Mouse (Mus musculus) heart, embryonic 12.5 days (tissue): Measurements from ENCODE around the gene Prrg2. TPM values are rescaled to one million over a fixed set of nuclear protein-coding genes. Genes with fewer than 3 reads are reported as not detected.
A peak's percentile ranks its signal among the peaks of the same experiment; 100 is the strongest.

Experiments
- ATAC-seq: fragments of 200-750 bp; cut with Nextera tagmentation; 2 replicates; pipeline ENCODE4 v1.8.0; 2017; ENCODE audit warnings: moderate TSS enrichment, moderate library complexity; ENCODE audit not compliant: insufficient number of reproducible peaks, low FRiP score
- H3K27ac ChIP-seq: fragments of 300-500 bp; sonication (generic); 2 replicates; pipeline ENCODE4 v1.5.1; 2016; ENCODE audit warnings: mild to moderate bottlenecking, moderate library complexity; ENCODE audit not compliant: poor library complexity, severe bottlenecking
- H3K27me3 ChIP-seq: fragments of 300-500 bp; sonication (generic); replicated peaks from 2 replicates; pipeline ENCODE4 v1.6.1; 2016; ENCODE audit warnings: mild to moderate bottlenecking, moderate library complexity
- H3K36me3 ChIP-seq: fragments of 300-500 bp; sonication (generic); 2 replicates; pipeline ENCODE4 v1.6.1; 2016; ENCODE audit warnings: mild to moderate bottlenecking, moderate library complexity
- H3K4me1 ChIP-seq: fragments of 300-500 bp; sonication (generic); replicated peaks from 2 replicates; pipeline ENCODE4 v1.6.1; 2016; ENCODE audit warnings: mild to moderate bottlenecking
- H3K4me2 ChIP-seq: fragments of 300-500 bp; sonication (generic); 2 replicates; pipeline ENCODE4 v1.6.1; 2016; ENCODE audit warnings: mild to moderate bottlenecking, moderate library complexity
- H3K4me3 ChIP-seq: fragments of 300-500 bp; sonication (generic); 2 replicates; pipeline ENCODE4 v1.5.1; 2016; ENCODE audit warnings: mild to moderate bottlenecking
- H3K9ac ChIP-seq: fragments of 300-500 bp; sonication (generic); 2 replicates; pipeline ENCODE4 v1.6.1; 2016; ENCODE audit warnings: mild to moderate bottlenecking, moderate library complexity
- H3K9me3 ChIP-seq: fragments of 300-500 bp; sonication (generic); replicated peaks from 2 replicates; pipeline ENCODE4 v1.6.1; 2016; ENCODE audit warnings: mild to moderate bottlenecking, moderate library complexity
- WGBS: fragments of 180-500 bp; shearing (Covaris S2); methylation state at CpG from one replicate; pipeline ENCODE4 v1.1.7; 2016; 5-methylcytosine and 5-hydroxymethylcytosine counted together
- polyA plus RNA-seq: library from polyadenylated mRNA; unstranded; fragments of >200 nt; fragmentation: Nextera tagmentation; extraction: Ambion mirVana; gene quantifications from 2 replicates; pipeline ENCODE4 v1.2.1, GENCODE M21; 2016

Gene Prrg2
- polyA plus RNA-seq, 1 experiment from 2014 or later, result 14.0 TPM

DNA sequence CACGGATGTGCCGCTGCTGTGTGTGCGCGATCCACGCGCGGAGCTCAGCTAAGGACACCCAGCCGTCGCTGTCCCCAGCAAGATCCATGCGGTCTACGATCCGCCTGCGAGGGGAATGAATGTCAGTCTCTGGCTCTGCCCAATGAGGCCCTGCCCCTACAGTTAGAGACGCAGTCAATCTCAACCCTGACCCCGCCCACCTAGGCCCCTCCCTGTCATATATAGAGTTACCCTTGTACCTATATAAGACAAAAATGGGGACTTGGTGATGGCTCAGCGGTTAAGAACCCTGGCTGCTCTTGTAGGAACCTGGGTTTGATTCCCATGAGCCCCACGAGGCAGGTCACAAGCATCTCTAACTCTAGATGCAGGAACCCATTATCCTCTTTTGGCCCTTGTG, 26.1 kb upstream of the Prrg2 start:
- 90% methylated on average over 17 of the region's 17 CpGs for WGBS
- Histone ChIP-seq H3K4me3 (no peak overlapping the region), H3K4me1 (peaks cover 22% of the 10 kb centered on the region), H3K36me3 (peaks cover 56% of the 10 kb centered on the region), H3K27me3 (no peaks in the 10 kb centered on the region), H3K9me3 (no peaks in the 10 kb centered on the region), H3K9ac (no peak overlapping the region), H3K4me2 (no peak overlapping the region), H3K27ac (no peak overlapping the region)
- ATAC-seq, result no peak

- ATAC-seq, result no peak
Observed at GRCm38 (mm10) chr7:45086084-45086483, 23.6 kb upstream of the Prrg2 start.

DNA sequence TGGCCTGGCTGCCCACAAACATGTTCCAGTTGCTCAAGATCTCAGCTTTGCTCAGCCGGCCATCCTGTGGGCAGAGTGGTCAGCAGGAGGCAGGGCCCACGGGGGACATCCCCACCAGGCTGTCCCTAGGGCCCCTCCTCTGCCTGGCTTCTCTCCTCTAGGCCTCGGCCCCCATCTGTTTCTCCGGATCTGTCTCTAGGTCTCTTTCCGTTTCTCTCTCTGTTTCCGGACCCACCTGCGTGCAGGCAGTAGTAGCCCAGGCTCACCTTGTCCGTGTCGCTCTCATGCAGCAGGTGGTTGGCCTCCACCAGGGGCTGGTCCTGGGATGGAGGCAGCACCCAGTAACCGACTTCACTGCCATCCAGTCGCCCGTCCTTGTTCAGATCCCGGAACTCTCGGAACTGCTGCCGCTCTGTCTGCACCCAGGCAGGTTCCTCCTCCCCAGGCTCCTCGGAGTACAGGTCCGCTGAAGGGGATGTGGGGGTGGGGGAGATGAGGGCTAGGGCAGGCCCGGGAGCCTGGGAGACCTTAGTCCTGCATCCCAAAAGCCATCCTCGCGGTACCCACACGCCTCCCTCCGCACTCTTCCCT, 20.9 kb upstream of the Prrg2 start:
- 83% methylated on average over 22 of the region's 22 CpGs for WGBS
- Histone ChIP-seq H3K9me3 (peaks cover 4% of the 10 kb centered on the region; the same call in 1 of the 2 replicates), H3K27me3 (no peaks in the 10 kb centered on the region), H3K36me3 (peaks cover 66% of the 10 kb centered on the region), H3K9ac (no peak overlapping the region), H3K4me3 (no peak overlapping the region), H3K4me1 (peaks cover 11% of the 10 kb centered on the region; the same call in 1 of the 2 replicates), H3K4me2 (no peak overlapping the region), H3K27ac (no peak overlapping the region)
- ATAC-seq, result no peak

More at GRCm38 (mm10) chr7:45086084-45086483, 23.6 kb upstream of the Prrg2 start:
- Histone ChIP-seq H3K27ac (no peak overlapping the region), H3K4me2 (no peak overlapping the region), H3K36me3 (peaks cover 72% of the 10 kb centered on the region), H3K4me1 (peaks cover 16% of the 10 kb centered on the region), H3K4me3 (no peak overlapping the region), H3K27me3 (no peaks in the 10 kb centered on the region), H3K9ac (no peak overlapping the region), H3K9me3 (peaks cover under 1% of the 10 kb centered on the region; the same call in 1 of the 2 replicates)
- WGBS, result 79% methylated on average over 4 of the region's 4 CpGs

DNA sequence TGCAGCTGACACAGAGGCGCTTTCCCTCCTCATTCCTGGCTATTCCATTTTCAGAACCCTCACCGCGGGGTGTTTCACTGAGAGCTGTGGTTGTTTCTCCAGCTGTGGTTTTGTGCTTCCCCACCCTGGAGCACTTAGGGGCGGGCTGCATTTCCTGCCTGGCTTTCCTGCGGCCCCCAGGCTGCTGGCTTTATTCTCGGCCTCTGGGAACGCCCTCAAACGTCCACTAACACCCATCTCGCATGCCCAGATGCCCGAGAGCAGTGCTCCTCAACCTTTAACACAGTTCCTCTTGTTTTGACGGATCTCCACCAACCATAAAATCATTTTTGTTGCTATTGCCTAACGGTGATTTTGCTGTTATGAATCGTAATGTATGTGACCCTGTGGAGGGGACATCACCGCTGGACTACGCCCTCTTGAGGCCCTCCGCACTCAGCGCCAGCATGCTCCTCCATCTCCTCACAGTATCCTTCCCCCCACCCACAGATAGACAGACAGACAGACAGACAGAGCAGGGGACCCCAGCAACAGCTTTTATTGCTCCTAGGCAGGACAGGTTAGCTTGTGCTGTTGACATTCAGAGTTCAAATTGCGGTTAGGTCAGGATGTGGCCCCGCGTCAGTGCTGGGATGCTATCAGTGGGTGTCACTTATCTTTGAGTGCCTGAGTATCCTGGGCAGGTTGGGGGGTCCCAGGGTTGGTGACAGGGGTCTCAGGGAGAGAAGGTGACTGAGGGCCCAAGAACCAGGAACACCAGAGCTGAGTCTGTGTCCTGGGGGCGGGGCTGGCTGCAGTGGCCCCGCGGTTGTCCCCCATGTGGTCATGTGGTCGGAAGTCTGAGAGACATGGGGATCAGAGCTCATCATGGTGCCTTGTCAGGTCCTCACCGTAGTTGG, 20.2 kb upstream of the Prrg2 start:
- Histone ChIP-seq H3K9me3 (peaks cover 4% of the 10 kb centered on the region; the same call in 1 of the 2 replicates), H3K4me1 (peaks cover 13% of the 10 kb centered on the region; the same call in 1 of the 2 replicates), H3K27me3 (no peaks in the 10 kb centered on the region), H3K27ac (no peak overlapping the region), H3K36me3 (peaks cover 62% of the 10 kb centered on the region), H3K9ac (no peak overlapping the region; the same call in 1 of the 2 replicates), H3K4me2 (0 out of 2 replicates have a peak overlapping the region, but pooled peaks have one; percentile 2), H3K4me3 (no peak overlapping the region)
- no peak for ATAC-seq
- 63% methylated on average over 25 of the region's 25 CpGs for WGBS

- peaks cover 17% of the 10 kb centered on the region for H3K4me1 ChIP-seq
- WGBS, result 50% methylated on average over 5 of the region's 5 CpGs
- ATAC-seq, result no peak
- no peak overlapping the region for H3K4me2 ChIP-seq
- peaks cover 4% of the 10 kb centered on the region; the same call in 1 of the 2 replicates for H3K9me3 ChIP-seq
- H3K36me3 ChIP-seq, result peaks cover 62% of the 10 kb centered on the region
- H3K4me3 ChIP-seq, result no peak overlapping the region
- H3K27me3 ChIP-seq, result no peaks in the 10 kb centered on the region
- no peak overlapping the region for H3K27ac ChIP-seq
- H3K9ac ChIP-seq, result no peak overlapping the region
Observed at GRCm38 (mm10) chr7:45081016-45081415, 18.5 kb upstream of the Prrg2 start.

GRCm38 (mm10) chr7:45079856-45080255, 17.4 kb upstream of the Prrg2 start:
- 0 out of 2 replicates have a peak, but pooled peaks have one; percentile 5 for ATAC-seq
- H3K9me3 ChIP-seq, result peaks cover 4% of the 10 kb centered on the region; the same call in 1 of the 2 replicates
- no peak overlapping the region for H3K4me2 ChIP-seq
- WGBS, result 1% methylated on average over 10 of the region's 10 CpGs
- H3K27me3 ChIP-seq, result no peaks in the 10 kb centered on the region
- H3K4me3 ChIP-seq, result no peak overlapping the region
- H3K27ac ChIP-seq, result no peak overlapping the region
- no peak overlapping the region for H3K9ac ChIP-seq
- H3K4me1 ChIP-seq, result peaks cover 29% of the 10 kb centered on the region
- H3K36me3 ChIP-seq, result peaks cover 56% of the 10 kb centered on the region

GRCm38 (mm10) chr7:45078513-45078912, 16.0 kb upstream of the Prrg2 start:
- H3K9ac ChIP-seq, result no peak overlapping the region
- no peaks in the 10 kb centered on the region for H3K27me3 ChIP-seq
- H3K4me1 ChIP-seq, result peaks cover 35% of the 10 kb centered on the region
- peaks cover 4% of the 10 kb centered on the region; the same call in 1 of the 2 replicates for H3K9me3 ChIP-seq
- H3K4me2 ChIP-seq, result no peak overlapping the region
- H3K4me3 ChIP-seq, result no peak overlapping the region
- no peak for ATAC-seq
- no peak overlapping the region for H3K27ac ChIP-seq
- peaks cover 56% of the 10 kb centered on the region for H3K36me3 ChIP-seq
- 28% methylated on average over 9 of the region's 9 CpGs for WGBS

GRCm38 (mm10) chr7:45077829-45078228, 15.4 kb upstream of the Prrg2 start:
- Histone ChIP-seq H3K36me3 (peaks cover 51% of the 10 kb centered on the region), H3K4me3 (no peak overlapping the region), H3K27me3 (no peaks in the 10 kb centered on the region), H3K27ac (no peak overlapping the region), H3K9ac (no peak overlapping the region), H3K4me2 (no peak overlapping the region), H3K4me1 (peaks cover 34% of the 10 kb centered on the region), H3K9me3 (peaks cover 4% of the 10 kb centered on the region; the same call in 1 of the 2 replicates)
- WGBS, result 92% methylated on average over 2 of the region's 2 CpGs
- no peak for ATAC-seq

- peaks cover 4% of the 10 kb centered on the region; the same call in 1 of the 2 replicates for H3K9me3 ChIP-seq
- H3K4me1 ChIP-seq, result peaks cover 30% of the 10 kb centered on the region
- H3K36me3 ChIP-seq, result peaks cover 46% of the 10 kb centered on the region
- WGBS, result 85% methylated on average over 14 of the region's 14 CpGs
- no peak overlapping the region for H3K4me3 ChIP-seq
- no peaks in the 10 kb centered on the region for H3K27me3 ChIP-seq
- no peak overlapping the region for H3K27ac ChIP-seq
- H3K4me2 ChIP-seq, result no peak overlapping the region
- no peak overlapping the region for H3K9ac ChIP-seq
- ATAC-seq, result no peak
Observed at GRCm38 (mm10) chr7:45077322-45077721, 14.8 kb upstream of the Prrg2 start.

- no peaks in the 10 kb centered on the region for H3K27me3 ChIP-seq
- H3K4me3 ChIP-seq, result no peak overlapping the region
- H3K9ac ChIP-seq, result no peak overlapping the region
- peaks cover 44% of the 10 kb centered on the region for H3K36me3 ChIP-seq
- H3K27ac ChIP-seq, result no peak overlapping the region
- H3K4me1 ChIP-seq, result peaks cover 30% of the 10 kb centered on the region
- no peak overlapping the region for H3K4me2 ChIP-seq
- ATAC-seq, result 0 out of 2 replicates have a peak, but pooled peaks have one; percentile 9
- 86% methylated on average over 30 of the region's 30 CpGs for WGBS
- H3K9me3 ChIP-seq, result peaks cover 4% of the 10 kb centered on the region; the same call in 1 of the 2 replicates
Observed at GRCm38 (mm10) chr7:45076501-45076900, 14.0 kb upstream of the Prrg2 start.

DNA sequence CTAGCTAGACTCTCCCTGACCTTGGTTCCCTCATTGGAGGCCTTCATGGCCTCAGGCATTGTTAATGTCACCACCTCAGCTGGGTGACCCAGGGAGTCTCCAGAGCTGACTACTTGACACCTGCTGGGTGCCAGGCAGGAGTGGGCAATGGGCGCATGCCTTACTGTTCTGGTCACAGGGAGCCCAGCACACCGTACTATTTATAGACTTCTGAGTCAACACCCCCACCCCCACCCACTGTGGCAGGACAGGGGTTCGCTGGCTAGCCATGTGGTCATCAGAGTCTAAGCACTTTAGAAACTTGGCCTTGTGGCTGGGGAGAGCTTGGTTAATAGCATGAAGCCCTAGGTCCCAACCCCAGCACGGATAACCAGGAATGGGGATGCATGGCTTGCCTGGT, 12.9 kb upstream of the Prrg2 start:
- Histone ChIP-seq H3K4me2 (no peak overlapping the region), H3K27ac (peak overlapping the region; percentile 81), H3K27me3 (no peaks in the 10 kb centered on the region), H3K4me3 (no peak overlapping the region), H3K36me3 (peaks cover 40% of the 10 kb centered on the region), H3K9me3 (no peaks in the 10 kb centered on the region), H3K9ac (0 out of 2 replicates have a peak overlapping the region, but pooled peaks have one; percentile 48), H3K4me1 (peaks cover 30% of the 10 kb centered on the region)
- WGBS, result 37% methylated on average over 4 of the region's 4 CpGs
- ATAC-seq, result 0 out of 2 replicates have a peak, but pooled peaks have one; percentile 29
